Mouse (Mus musculus) mouse embryonic stem cell (cell line): ENCODE measurements around the gene Cx3cr1.

Experiments used
- in situ Hi-C, 2 experiments: fragments of 300-500 bp; cut with MboI; formaldehyde crosslinking; loops; 1 replicate in 1 of 2; 3 replicates in 1 of 2; pipeline ENCODE4 v1.14.3; 2019 to 2020; ENCODE audit warnings: low sequenced_read_pairs in 2 of 2, low pct_unique_long_range_greater_than_20kb in 1 of 2, mixed read lengths in 1 of 2; ENCODE audit not compliant: unreplicated experiment in 1 of 2

Cx3cr1 gene

GRCm38 (mm10) chr9:120089125-120089524 lies 19.4 kb upstream of the Cx3cr1 start:
- in situ Hi-C loops: no loop called here

GRCm38 (mm10) chr9:120084406-120084805 lies 14.7 kb upstream of the Cx3cr1 start:
- in situ Hi-C loops: no loop called here

- in situ Hi-C loops: no loop called here
Observed at GRCm38 (mm10) chr9:120083158-120083894, 13.6 kb upstream of the Cx3cr1 start.

- in situ Hi-C loops: no loop called here
Observed at GRCm38 (mm10) chr9:120082691-120083090, 13.0 kb upstream of the Cx3cr1 start.

GRCm38 (mm10) chr9:120081967-120082366 lies 12.3 kb upstream of the Cx3cr1 start:
- in situ Hi-C loops: no loop called here

GRCm38 (mm10) chr9:120081247-120081646 lies 11.6 kb upstream of the Cx3cr1 start:
- in situ Hi-C loops: no loop called here

GRCm38 (mm10) chr9:120080546-120081108 lies 10.9 kb upstream of the Cx3cr1 start:
- in situ Hi-C loops: no loop called here

- in situ Hi-C loops: no loop called here
Observed at GRCm38 (mm10) chr9:120079901-120080300, 10.2 kb upstream of the Cx3cr1 start.

- in situ Hi-C loops: no loop called here
Observed at GRCm38 (mm10) chr9:120078241-120078640, 8.6 kb upstream of the Cx3cr1 start.

GRCm38 (mm10) chr9:120074516-120074915 lies 4.8 kb upstream of the Cx3cr1 start:
- in situ Hi-C loops: loop anchor here in 1 of 2 experiments (5.0 kb wide), 1 partner anchor 47 kb away; no protein-coding TSS in a partner anchor

GRCm38 (mm10) chr9:120073169-120073568 lies 3.5 kb upstream of the Cx3cr1 start:
- in situ Hi-C loops: loop anchor here in 1 of 2 experiments (5.0 kb wide), 1 partner anchor 46 kb away; no protein-coding TSS in a partner anchor

- in situ Hi-C loops: loop anchor here in 1 of 2 experiments (5.0 kb wide), 1 partner anchor 44 kb away; no protein-coding TSS in a partner anchor
Observed at GRCm38 (mm10) chr9:120071251-120071650, 1.6 kb upstream of the Cx3cr1 start.

GRCm38 (mm10) chr9:120068047-120068446 lies 1.6 kb downstream of the Cx3cr1 start:
- in situ Hi-C loops: no loop called here

GRCm38 (mm10) chr9:120067609-120068008 lies 2.1 kb downstream of the Cx3cr1 start:
- in situ Hi-C loops: no loop called here

- in situ Hi-C loops: no loop called here
Observed at GRCm38 (mm10) chr9:120064317-120064716, 5.4 kb downstream of the Cx3cr1 start.

GRCm38 (mm10) chr9:120058730-120059129 lies 10.9 kb downstream of the Cx3cr1 start:
- in situ Hi-C loops: no loop called here

- in situ Hi-C loops: no loop called here
Observed at GRCm38 (mm10) chr9:120056201-120056600, 13.5 kb downstream of the Cx3cr1 start.

- in situ Hi-C loops: no loop called here
Observed at GRCm38 (mm10) chr9:120054545-120055277, 15.0 kb downstream of the Cx3cr1 start.

- in situ Hi-C loops: no loop called here
Observed at GRCm38 (mm10) chr9:120049407-120049806, 20.3 kb downstream of the Cx3cr1 start.
